Mouse (Mus musculus) lung, postnatal 4 days (tissue): ENCODE measurements around the gene Plp1.

ENCODE experiments used
- DNase-seq, 2 experiments: peaks; one replicate each; pipeline ENCODE4 v3.0.0; 2021

Plp1 gene

DNA sequence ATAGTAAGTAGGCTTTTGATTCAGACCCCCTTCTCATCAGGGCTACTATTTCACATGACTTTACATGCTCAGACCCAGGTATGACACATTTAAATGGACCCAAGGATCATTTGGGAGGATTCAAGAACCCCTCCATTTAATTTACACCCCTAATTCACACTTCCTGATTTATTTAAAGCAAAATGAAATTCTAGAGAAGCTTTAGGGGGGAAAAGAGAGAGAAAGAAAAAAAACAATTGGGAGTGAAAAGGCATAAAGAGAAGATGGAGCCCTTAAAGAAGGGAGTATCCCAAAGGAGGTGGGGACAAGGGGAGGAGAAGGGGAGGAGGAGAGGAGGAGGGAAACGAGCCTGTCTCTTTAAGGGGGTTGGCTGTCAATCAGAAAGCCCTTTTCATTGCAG, at the start of gene Plp1:
Plp1 (plus strand) TSS at position 301 of the 400 bp plus-strand sequence.
- no peak for DNase-seq

DNA sequence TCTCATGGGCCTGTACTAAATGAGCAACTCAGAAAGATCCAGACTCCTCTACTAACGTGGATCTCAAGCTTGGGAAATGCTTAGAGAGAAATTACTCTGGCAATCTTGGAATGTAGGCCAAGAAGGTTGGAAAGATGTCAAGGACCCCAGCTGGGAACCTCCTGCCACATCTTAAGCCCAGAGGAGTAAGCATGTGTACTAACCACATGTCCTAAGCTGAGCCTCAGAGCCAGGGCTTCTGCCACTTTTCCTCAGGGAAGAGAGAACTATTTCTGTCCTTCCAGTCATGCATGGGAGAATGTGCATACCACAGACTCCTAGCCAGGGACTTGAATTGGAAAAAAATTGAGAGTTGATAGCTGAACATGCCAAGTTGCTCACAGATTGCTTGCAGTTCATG, 49.4 kb upstream of the Plp1 start:
- peak; percentile 5 to 25 for DNase-seq

DNA sequence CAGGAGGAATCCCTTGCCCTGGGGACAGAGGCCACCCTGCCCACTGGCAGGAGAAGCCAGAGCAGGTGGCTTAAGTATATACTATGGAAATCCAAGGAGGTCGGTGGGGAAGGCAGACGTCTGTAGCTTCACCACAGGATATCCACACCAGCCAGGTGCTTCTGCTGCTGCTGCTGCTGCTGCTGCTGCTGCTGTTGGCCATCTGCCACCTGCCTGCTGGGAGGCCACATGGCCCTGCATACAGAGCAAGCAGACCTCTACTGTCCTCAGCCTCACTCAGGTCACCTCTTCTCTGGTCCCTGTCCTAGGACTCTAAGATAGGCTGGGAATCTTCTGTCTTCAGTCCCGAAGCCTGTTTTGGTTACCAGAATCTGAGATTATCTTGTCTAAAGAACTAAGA, 44.4 kb upstream of the Plp1 start:
- DNase-seq = no peak

DNA sequence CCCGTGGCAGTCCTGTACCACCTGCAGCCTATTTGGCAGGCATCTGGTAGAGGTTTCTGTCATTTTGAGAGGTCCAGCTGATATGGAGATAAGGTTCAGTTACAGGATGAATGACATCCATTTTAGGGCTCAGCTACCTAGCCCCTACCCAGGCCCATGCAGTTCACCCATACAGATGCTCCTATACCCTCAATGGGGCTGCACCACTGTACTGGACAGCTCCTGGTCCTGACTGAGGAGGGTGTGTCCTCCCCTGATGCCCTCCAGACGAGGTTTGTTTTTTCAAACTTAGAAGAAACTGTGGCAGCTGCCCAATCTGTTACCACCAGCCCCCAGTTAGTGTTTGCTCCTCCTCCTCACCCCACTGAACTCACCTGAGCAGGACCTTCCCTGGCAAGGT, 43.2 kb upstream of the Plp1 start:
- DNase-seq = no peak

DNA sequence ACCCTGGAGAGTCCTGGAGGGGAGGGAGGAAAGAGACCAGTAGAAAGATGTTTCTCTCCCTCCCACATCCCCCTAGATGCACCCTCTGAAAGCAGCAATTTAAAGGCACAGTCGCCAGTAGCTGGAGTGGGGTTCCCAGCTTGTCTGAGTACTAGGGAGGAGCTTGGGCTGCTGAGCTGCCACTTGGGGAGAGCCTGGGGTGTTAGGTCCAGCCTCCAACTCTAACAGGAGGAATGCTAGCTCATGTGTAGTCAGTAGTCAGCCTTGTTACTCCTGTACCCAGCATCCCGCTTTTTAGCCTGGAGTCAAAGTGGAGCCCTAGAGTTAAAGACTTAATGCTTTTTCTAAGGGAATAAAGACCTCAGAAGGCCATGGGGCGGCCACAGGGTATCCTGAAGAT, 42.4 kb upstream of the Plp1 start, which contains the start of gene Glra4:
Glra4 (minus strand) TSS at position 101 of the 400 bp plus-strand sequence.
- no peak for DNase-seq

DNA sequence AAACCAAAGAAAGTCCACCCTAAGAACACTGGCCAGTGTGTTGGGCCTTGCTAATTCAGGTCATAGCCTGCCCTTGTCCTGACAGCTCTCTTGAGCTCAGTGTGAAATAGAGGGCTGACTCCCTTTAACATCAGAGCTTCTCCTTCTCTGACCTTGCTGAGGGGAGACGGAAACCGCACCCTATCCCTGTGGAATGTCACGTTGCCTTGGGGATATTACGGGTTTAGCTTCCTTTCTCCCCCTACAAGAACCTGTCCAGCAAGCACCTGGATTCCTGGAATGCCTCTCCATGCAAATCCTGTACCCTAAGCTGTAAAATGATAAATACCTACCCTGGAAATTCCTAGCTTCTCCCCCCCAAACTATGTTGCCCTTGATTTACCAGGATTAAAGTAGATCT, 33.0 kb upstream of the Plp1 start:
- no peak for DNase-seq

DNA sequence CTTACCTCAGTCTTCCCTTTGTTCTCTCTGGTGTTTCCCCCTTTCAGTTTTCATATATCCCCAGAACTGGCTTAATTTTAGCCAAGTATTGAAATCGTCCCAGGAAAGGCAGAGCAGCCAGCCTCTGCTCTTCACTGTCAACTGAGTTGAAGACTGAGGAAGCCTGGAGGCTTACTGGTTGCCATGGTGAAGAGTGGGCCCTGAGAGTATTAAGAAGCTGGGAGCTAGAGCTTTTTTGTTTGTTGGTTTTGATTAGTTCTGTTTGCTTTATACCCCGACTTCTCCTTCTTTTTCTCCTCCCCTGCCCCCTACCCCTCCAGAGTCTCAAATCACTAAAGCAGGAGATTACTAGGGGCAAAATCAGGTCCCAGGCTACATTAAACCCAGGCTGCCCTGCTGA, 25.2 kb upstream of the Plp1 start:
- DNase-seq = no peak

DNA sequence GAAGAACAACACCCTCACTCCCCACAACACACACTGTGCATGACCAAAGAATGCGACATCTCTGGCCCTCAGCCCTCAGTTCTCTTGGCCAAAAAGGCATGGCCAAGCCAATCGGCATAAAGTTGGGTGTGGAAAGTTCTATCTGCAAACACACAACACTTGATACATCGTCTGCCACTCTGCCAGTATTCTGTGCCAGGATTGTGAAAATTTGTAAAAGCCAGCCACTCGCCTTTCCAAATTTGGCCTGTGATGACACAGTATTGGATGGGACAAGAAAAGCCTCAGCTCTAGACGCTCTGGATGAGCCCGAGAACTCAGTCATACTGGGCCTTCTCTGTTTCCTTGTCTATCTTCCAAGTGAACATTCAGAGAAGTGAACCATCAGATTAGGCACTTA, 2.7 kb upstream of the Plp1 start:
- DNase-seq = peak in 1 of 2 experiments; percentile 23

DNA sequence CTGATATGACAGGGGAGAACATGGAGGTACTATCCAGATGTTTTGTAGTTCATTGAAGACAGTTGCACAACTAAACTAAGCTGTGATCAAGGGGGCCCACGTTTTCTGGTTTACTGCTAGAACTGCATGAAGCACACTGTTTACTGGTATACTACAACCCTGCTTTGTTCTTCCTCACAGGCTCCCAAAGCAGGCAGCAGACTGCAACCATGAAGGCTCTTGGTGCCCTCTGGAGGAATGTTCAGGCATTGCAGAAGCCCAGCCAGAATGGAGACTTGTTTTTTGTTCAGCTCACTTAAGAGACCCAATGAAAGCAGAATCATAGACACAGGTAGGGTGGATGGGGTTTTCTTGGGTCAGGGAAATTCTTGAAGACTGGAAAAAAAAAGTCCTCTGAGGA, 2.2 kb upstream of the Plp1 start:
- DNase-seq = peak; percentile 56 to 71

DNA sequence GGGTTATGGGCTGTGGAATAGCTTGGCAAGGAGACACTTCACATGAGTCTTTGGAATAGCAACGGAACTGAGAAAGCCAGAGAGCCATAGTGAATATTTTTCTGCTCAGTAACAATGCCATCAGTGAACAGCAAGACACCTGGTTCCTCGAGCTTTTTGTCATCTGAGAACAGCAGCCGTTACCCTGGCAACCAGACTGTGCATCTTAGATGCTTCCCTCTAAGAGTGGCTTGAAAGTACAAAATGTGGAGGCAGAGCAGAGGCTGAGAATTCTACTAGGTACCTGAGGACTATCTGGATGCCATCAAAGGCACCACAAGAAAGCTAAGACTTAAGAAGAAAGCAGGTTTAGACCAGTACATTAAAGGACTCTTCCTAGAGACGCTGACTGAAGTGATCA, 2.5 kb downstream of the Plp1 start:
- DNase-seq = no peak

DNA sequence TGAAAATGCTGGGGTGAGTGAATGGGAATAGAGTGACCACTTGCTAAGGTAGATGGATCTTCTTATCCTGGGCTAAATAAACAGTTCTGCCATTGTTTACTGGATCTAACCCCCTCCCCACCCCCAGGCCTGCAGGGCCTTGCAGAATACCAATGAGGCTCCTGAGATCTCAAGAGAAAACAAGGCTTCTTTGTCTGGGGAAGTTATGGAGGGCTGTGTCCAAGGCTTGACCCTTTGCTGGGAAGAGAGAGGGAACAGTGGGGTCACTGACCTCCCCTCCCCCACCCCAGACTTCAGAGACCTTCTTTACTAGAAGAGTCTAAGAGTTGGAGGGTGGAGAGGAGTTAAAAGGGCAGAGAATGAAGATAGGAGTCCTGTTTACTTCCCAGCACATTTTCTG, 6.1 kb downstream of the Plp1 start:
- no peak for DNase-seq

DNA sequence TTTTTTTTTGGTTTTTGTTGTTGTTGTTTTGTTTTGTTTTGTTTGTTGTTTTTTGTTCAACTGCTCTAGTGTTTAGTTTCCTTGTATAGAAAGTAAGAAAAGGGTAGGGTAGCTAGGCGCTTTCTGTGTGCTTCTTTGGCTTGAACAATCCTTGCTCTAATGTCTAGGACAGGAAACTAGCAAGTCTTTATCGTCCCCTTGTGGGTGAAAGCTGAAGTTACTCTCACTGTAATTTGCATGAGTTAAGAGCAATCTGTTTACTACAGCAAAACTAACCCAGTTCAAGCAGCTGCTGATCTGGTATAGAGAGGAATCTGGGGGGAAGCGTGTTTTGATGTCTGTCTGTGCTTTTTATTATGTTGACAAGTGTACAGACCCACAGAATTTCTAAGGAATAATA, 27.8 kb downstream of the Plp1 start:
- DNase-seq = no peak

DNA sequence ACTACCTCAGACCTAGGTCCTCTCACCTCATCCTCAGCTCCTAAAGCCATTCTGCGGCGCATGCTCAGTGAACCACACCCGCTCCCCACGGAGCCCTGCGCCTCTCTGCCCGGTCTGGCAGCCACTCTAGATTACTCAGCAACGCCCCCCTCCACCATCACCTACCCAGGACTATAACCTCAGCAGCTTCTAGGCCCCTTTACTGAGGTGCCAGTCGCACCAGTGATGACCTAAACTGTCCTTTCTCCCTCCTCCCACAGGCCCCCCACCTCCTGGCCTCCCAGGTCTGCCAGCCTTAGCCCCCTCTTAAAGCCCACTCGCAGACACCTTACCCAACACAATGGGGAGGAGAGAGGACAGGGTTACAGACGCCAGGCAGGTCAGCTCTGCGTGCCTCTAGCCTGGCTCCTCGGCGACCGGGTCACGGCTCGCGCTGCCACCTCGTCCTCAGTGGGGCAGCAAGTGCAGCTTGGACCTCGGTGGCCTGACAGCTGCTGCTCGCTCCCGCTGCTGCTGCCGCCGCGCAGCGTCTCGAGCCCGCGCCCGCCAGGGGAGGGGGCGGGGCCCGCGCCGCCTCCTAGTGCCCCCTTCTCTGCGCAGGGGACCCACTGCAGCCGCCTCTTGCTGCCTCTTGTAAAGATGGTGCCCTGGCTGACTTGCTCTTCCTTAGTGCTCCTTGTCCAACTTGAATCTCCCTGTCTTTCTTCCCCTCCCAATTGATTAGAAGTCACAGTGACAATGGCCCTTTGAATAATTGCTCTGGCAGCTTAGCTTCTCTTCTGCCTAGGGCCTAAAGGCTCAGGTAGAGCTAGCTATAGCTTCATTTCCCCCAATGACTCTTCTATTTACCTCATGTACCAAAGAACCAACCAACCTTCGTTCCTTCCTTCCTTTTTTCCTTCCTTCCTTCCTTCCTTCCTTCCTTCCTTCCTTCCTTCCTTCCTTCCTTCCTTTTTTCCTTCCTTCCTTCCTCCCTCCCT, 45.9 kb downstream of the Plp1 start, which contains the start of gene Rab9b:
Rab9b (minus strand) TSS at position 695 of the 980 bp plus-strand sequence.
- DNase-seq = no peak
